Mouse (Mus musculus) T-helper 17 cell (primary cell): ENCODE data around the gene Nap1l2.
"Not testable (repeated sequence)": the region's sequence is repeated elsewhere in the genome, so short reads cannot be mapped to it uniquely, and the experiment has no call there.

ENCODE experiments used
- in situ Hi-C, 2 experiments: fragments of 300-600 bp; cut with MboI, MseI; formaldehyde crosslinking; loops; 1 replicate in 1 of 2; 2 replicates in 1 of 2; pipeline ENCODE4 v1.15.1; 2025; ENCODE audit warnings: high pct_unique_total_duplicates in 2 of 2

Gene Nap1l2

GRCm38 (mm10) chrX:103186431-103186786 lies at the start of gene Nap1l2:
Nap1l2 (minus strand) TSS chrX:103186640.
- in situ Hi-C loops: no loop called here

- in situ Hi-C loops: no loop called here
These were observed 28.8 kb upstream of the Nap1l2 start for GRCm38 (mm10) chrX:103215251-103215650.

GRCm38 (mm10) chrX:103186829-103187228 lies 389 bp upstream of the Nap1l2 start:
- in situ Hi-C loops: no loop called here

GRCm38 (mm10) chrX:103185781-103186430 lies 534 bp downstream of the Nap1l2 start:
- in situ Hi-C loops: no loop called here

- in situ Hi-C loops: no loop called here
These were observed 2.9 kb downstream of the Nap1l2 start for GRCm38 (mm10) chrX:103183536-103183935.

- in situ Hi-C loops: no loop called here
These were observed 6.5 kb downstream of the Nap1l2 start for GRCm38 (mm10) chrX:103179771-103180558.

GRCm38 (mm10) chrX:103164948-103165605 lies 21.4 kb downstream of the Nap1l2 start:
- in situ Hi-C loops: not testable (repeated sequence)

GRCm38 (mm10) chrX:103156134-103156533 lies 30.3 kb downstream of the Nap1l2 start:
- in situ Hi-C loops: no loop called here

GRCm38 (mm10) chrX:103138549-103138948 lies 47.9 kb downstream of the Nap1l2 start:
- in situ Hi-C loops: no loop called here
